Mouse (Mus musculus) limb, embryonic 13.5 days (tissue): ENCODE data around the gene Ppfibp1. TPM values are rescaled to one million over a fixed set of nuclear protein-coding genes. Genes with fewer than 3 reads are reported as not detected.
A peak's percentile ranks its signal among the peaks of the same experiment; 100 is the strongest.

ENCODE experiments used
- ATAC-seq: fragments of 200-750 bp; cut with Nextera tagmentation; 2 replicates; pipeline ENCODE4 v1.8.0; 2017; ENCODE audit warnings: low read depth, moderate number of reproducible peaks, moderate TSS enrichment; ENCODE audit not compliant: low FRiP score
- H3K27ac ChIP-seq: fragments of 300-500 bp; sonication (generic); 2 replicates; pipeline ENCODE4 v1.5.1; 2015; ENCODE audit warnings: inconsistent platforms, mild to moderate bottlenecking, moderate library complexity
- H3K27me3 ChIP-seq: fragments of 300-500 bp; sonication (generic); 2 replicates; pipeline ENCODE4 v1.6.1; 2015; ENCODE audit warnings: mild to moderate bottlenecking, inconsistent platforms
- H3K36me3 ChIP-seq: fragments of 300-500 bp; sonication (generic); 2 replicates; pipeline ENCODE4 v1.6.1; 2015; ENCODE audit warnings: inconsistent platforms, mild to moderate bottlenecking, moderate library complexity
- H3K4me1 ChIP-seq: fragments of 300-500 bp; sonication (generic); 2 replicates; pipeline ENCODE4 v1.6.1; 2015; ENCODE audit warnings: inconsistent platforms
- H3K4me2 ChIP-seq: fragments of 300-500 bp; sonication (generic); replicated peaks from 2 replicates; pipeline ENCODE4 v1.6.1; 2015; ENCODE audit warnings: inconsistent platforms, mild to moderate bottlenecking, moderate library complexity
- H3K4me3 ChIP-seq: fragments of 300-500 bp; sonication (generic); 2 replicates; pipeline ENCODE4 v1.5.1; 2015; ENCODE audit warnings: moderate library complexity, mild to moderate bottlenecking, inconsistent platforms
- H3K9ac ChIP-seq: fragments of 300-500 bp; sonication (generic); 2 replicates; pipeline ENCODE4 v1.6.1; 2015; ENCODE audit warnings: mild to moderate bottlenecking, inconsistent platforms
- H3K9me3 ChIP-seq: fragments of 300-500 bp; sonication (generic); 2 replicates; pipeline ENCODE4 v1.6.1; 2016; ENCODE audit warnings: inconsistent platforms
- WGBS: fragments of 180-500 bp; shearing (Covaris S2); methylation state at CpG from one replicate; pipeline ENCODE4 v1.1.7; 2015; 5-methylcytosine and 5-hydroxymethylcytosine counted together
- polyA plus RNA-seq: library from polyadenylated mRNA; unstranded; fragments of >200 nt; fragmentation: Nextera tagmentation; extraction: Ambion mirVana; gene quantifications from 2 replicates; pipeline ENCODE4 v1.2.1, GENCODE M21; 2015

Gene Ppfibp1
- polyA plus RNA-seq, 1 experiment from 2014 or later: 68.5 TPM

DNA sequence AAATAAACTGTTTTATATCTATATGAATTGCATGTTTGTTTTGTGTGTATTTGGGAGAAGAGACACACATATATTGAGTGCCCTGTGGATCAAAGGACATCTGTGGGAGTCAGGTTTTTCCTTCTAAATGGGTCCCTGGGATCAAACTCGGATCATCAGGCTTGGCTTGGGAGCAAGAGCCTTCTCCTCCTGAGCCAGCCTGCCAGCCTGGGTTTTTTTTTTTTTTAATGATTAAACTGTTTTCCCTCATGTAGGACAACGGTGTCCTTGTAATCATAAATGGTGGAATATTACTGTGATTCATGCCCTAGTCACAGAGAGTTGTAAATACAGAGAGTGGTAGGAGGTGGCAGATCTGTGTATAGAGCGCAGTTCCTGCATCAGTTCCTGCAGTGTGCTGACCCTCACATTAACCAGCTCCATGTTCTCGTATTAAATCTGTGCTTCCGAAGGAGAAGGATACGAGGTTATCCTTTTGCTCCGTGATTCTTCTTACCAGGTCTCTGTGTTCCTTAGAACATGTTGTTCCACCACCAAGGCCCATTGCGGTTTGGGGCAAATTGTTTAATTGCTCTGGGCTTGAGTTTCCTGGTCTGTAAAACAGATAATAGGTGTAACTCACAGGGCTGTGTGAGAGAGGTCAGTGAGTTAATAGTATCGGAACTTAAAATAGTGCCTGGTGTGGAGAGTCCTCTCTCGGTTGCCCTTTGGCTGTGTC is 176.1 kb downstream of the Ppfibp1 start:
- Histone ChIP-seq H3K4me1 (peaks cover 18% of the 10 kb centered on the region), H3K4me2 (no peak overlapping the region), H3K9me3 (no peaks in the 10 kb centered on the region), H3K36me3 (peaks cover 59% of the 10 kb centered on the region), H3K27me3 (no peaks in the 10 kb centered on the region), H3K27ac (no peak overlapping the region), H3K4me3 (no peak overlapping the region), H3K9ac (no peak overlapping the region)
- no peak for ATAC-seq
- 76% methylated on average over 10 of the region's 10 CpGs for WGBS

DNA sequence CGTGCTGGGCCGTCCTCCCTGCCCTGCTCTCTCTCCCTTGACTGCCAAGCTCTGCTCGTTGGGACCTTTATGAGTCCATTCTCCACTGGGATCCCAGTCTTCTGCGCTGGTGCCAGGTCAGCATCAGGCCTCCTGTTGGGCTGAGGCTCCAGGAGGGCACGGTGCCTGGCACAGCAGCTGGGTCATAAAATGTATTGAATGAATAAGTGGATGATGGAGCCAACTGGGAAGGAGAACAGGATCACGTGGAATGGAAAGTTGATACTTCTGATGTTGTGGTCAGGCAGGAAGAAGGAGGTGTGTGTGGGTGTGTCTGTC is 176.6 kb downstream of the Ppfibp1 start:
- ATAC-seq: no peak
- Histone ChIP-seq H3K4me2 (no peak overlapping the region), H3K36me3 (peaks cover 59% of the 10 kb centered on the region), H3K4me3 (no peak overlapping the region), H3K27ac (no peak overlapping the region), H3K27me3 (no peaks in the 10 kb centered on the region), H3K9ac (no peak overlapping the region), H3K9me3 (no peaks in the 10 kb centered on the region), H3K4me1 (peaks cover 18% of the 10 kb centered on the region)
- 59% methylated on average over 6 of the region's 6 CpGs for WGBS

DNA sequence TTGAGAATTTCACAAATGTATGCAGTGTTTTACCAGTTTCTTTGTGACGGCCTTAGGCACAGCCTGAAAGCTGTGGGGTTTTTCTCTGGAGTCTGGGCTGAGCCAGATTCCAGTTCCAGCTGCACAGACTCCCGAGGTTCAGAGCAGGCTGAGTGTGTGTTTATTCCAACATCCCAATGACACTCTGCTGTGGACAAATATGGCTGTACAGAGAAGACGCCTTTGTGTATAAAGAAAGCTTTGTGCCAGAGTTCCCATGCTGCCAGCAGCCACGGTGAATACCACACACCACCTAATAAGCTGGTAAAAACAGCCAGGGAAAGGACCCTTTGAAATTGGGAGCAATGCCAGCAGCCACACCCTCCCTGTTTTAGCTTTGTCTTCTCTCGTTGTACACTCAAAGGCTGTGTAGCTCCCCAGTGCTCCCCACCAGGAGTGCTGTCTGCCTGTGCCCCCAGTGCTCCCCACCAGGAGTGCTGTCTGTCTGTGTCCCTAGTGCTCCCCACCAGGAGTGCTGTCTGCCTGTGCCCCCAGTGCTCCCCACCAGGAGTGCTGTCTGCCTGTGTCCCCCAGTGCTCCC is 187.6 kb downstream of the Ppfibp1 start:
- H3K9me3 ChIP-seq: no peaks in the 10 kb centered on the region
- H3K9ac ChIP-seq: no peak overlapping the region; the same call in 1 of the 2 replicates
- H3K27me3 ChIP-seq: no peaks in the 10 kb centered on the region
- H3K4me1 ChIP-seq: no peaks in the 10 kb centered on the region
- ATAC-seq: no peak
- H3K36me3 ChIP-seq: peaks cover 33% of the 10 kb centered on the region
- H3K4me2 ChIP-seq: no peak overlapping the region
- 50% methylated on average over 5 of the region's 5 CpGs for WGBS
- no peak overlapping the region for H3K4me3 ChIP-seq
- H3K27ac ChIP-seq: peak overlapping the region; percentile 15; the same call in 1 of the 2 replicates

DNA sequence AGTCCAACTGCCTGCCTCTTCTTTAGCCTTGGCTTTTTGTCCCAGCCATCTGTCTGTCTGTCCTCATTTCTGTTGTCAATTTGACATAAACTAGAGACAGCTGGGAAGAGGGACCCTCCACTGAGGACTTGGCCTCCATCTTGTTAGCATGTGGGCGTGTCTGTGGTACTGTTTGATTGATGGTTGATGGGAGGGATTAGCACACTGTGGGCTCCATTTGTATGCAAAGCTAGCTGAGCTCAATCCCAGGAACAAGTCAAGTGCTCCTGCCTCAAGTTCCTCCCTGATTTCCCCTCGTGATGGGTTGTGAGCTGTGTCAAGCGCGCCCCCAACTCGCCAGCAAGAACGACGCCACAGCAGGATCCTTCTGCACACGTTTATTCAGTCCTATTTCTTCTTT is 188.6 kb downstream of the Ppfibp1 start:
- Histone ChIP-seq H3K27ac (no peak overlapping the region), H3K27me3 (no peaks in the 10 kb centered on the region), H3K4me1 (no peaks in the 10 kb centered on the region), H3K4me2 (no peak overlapping the region), H3K36me3 (peaks cover 23% of the 10 kb centered on the region), H3K9ac (no peak overlapping the region), H3K4me3 (no peak overlapping the region), H3K9me3 (no peaks in the 10 kb centered on the region)
- WGBS: 86% methylated on average over 8 of the region's 8 CpGs
- no peak for ATAC-seq

DNA sequence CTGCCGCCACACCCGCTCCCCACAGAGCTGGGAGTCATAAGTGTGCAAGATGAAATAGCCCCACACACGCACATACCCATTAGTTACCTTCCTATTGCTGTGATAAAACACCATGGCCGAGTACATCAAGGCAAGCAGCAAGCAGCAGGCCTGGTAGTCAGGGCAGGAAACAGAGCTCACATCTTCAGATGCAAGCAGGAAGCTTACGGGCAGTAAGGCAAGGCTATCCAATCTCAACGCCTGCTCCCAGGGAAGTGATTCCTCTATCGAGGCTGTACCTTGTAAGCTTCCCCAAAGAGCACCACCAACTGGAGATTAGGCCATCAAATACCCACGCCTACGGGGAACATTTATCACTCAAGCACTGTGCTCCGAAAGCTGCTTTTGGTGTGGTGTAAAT is 191.6 kb downstream of the Ppfibp1 start:
- Histone ChIP-seq H3K27me3 (no peaks in the 10 kb centered on the region), H3K4me1 (no peaks in the 10 kb centered on the region), H3K4me3 (no peak overlapping the region), H3K9me3 (no peaks in the 10 kb centered on the region), H3K27ac (no peak overlapping the region), H3K4me2 (no peak overlapping the region), H3K9ac (no peak overlapping the region), H3K36me3 (peaks cover 6% of the 10 kb centered on the region)
- WGBS: 89% methylated on average over 10 of the region's 10 CpGs
- ATAC-seq: no peak

Other genes with a start within 250 kb of the Ppfibp1 start
- gene Med21, start 245.9 kb upstream of the Ppfibp1 start, polyA plus RNA-seq: 160 and 165 TPM in 2 replicates
- 38.3 and 39.2 TPM in 2 replicates for gene Tm7sf3, start 245.7 kb upstream of the Ppfibp1 start, polyA plus RNA-seq
- 23.0 TPM in 2 replicates for gene Stk38l, start 163.5 kb upstream of the Ppfibp1 start, polyA plus RNA-seq
- gene Arntl2, start 92.4 kb upstream of the Ppfibp1 start, polyA plus RNA-seq: 7.3 and 10.2 TPM in 2 replicates
- gene Smco2, start 38.4 kb upstream of the Ppfibp1 start, polyA plus RNA-seq: not detected in 2 replicates
- gene 1700034J05Rik, start 65.9 kb downstream of the Ppfibp1 start, polyA plus RNA-seq: 0.18 and 0.31 TPM in 2 replicates
- gene Rep15, start 144.1 kb downstream of the Ppfibp1 start, polyA plus RNA-seq: 1.3 and 1.6 TPM in 2 replicates
- 98.6 and 99.6 TPM in 2 replicates for gene Mrps35, start 154.3 kb downstream of the Ppfibp1 start, polyA plus RNA-seq
- gene Mansc4, start 198.5 kb downstream of the Ppfibp1 start, polyA plus RNA-seq: 1.8 and 2.1 TPM in 2 replicates
- 7.4 and 8.8 TPM in 2 replicates for gene Klhl42, start 202.9 kb downstream of the Ppfibp1 start, polyA plus RNA-seq